9 mouse cellular contexts compared by ENCODE assay signal in genomic region chr14:123531271-123531670, GRCm38 (mm10).
DNase-seq lines count a peak whose midpoint lies in the region; ATAC-seq and TF ChIP-seq lines count a peak whose summit lies in the region.
"Had no signal": no experiment of that assay in that cellular context is flagged by ENCODE, and none has a peak within 500 bp of the region (broad histone marks: within the 10 kb centered on the region; RNA-seq: fewer than 3 reads in every experiment).

No protein-coding gene starts in this region.

- TF ChIP-seq EP300 in heart, adult 2 months (IDR thresholded peaks at IDR 0.05; ENCODE audit: insufficient read depth, low read depth, low read length), result no peak

- H3K4me2 ChIP-seq in heart, embryonic 12.5 days, result no peak overlapping the region
- no peak overlapping the region for H3K4me2 ChIP-seq in intestine, embryonic 16.5 days (ENCODE audit: low read depth, low read length)
- H3K4me2 ChIP-seq: liver, embryonic 15.5 days had no signal

- H3K9me3 ChIP-seq in heart, embryonic 12.5 days (replicated peaks), result no peaks in the 10 kb centered on the region
- no peaks in the 10 kb centered on the region for H3K9me3 ChIP-seq in hindbrain, embryonic 10.5 days
- H3K9me3 ChIP-seq in intestine, embryonic 16.5 days (ENCODE audit: control insufficient read depth, low read length), result no peaks in the 10 kb centered on the region
- H3K9me3 ChIP-seq: liver, embryonic 15.5 days had no signal

- no peaks in the 10 kb centered on the region for H3K27me3 ChIP-seq in heart, adult 2 months (ENCODE audit: control insufficient read depth, insufficient read depth, low read length)
- no peaks in the 10 kb centered on the region for H3K27me3 ChIP-seq in heart, embryonic 12.5 days (replicated peaks)
- no peaks in the 10 kb centered on the region for H3K27me3 ChIP-seq in hindbrain, embryonic 10.5 days (ENCODE audit: insufficient read depth, poor library complexity, severe bottlenecking)
- no peaks in the 10 kb centered on the region for H3K27me3 ChIP-seq in intestine, embryonic 16.5 days (replicated peaks; ENCODE audit: control insufficient read depth, insufficient read depth, low read length)
- H3K27me3 ChIP-seq: liver, embryonic 15.5 days had no signal

- intact Hi-C loops in heart, adult 2 months (cut with DNase I), result no loop called here

- WGBS in heart, adult 2 months, result 22% methylated on average over 1 of the region's 1 CpGs
- 30% methylated on average over 1 of the region's 1 CpGs for WGBS in heart, embryonic 12.5 days
- 17% methylated on average over 1 of the region's 1 CpGs for WGBS in hindbrain, embryonic 10.5 days
- 35% methylated on average over 1 of the region's 1 CpGs for WGBS in intestine, embryonic 16.5 days

- TF ChIP-seq POLR2A in heart, adult 2 months (IDR thresholded peaks at IDR 0.05; ENCODE audit: insufficient read depth, low read depth, low read length), result no peak

- DNase-seq in heart, adult 2 months, result peak; percentile 16 to 54
- DNase-seq in adipocyte (ENCODE audit: low spot score), result peak; percentile 62
- DNase-seq in gastrocnemius, postnatal 10 days, result peak; percentile 9
- DNase-seq in mesoderm, embryonic 11.5 days (ENCODE audit: low read depth, low spot score), result peak; percentile 6
- no peak for DNase-seq in hindbrain, embryonic 10.5 days (ENCODE audit: low spot score)
- DNase-seq in urinary bladder, postnatal 25 days (ENCODE audit: low spot score), result no peak

- no peaks in the 10 kb centered on the region for H3K36me3 ChIP-seq in heart, adult 2 months (ENCODE audit: control insufficient read depth, insufficient read depth, low read length)
- no peaks in the 10 kb centered on the region for H3K36me3 ChIP-seq in heart, embryonic 12.5 days
- no peaks in the 10 kb centered on the region for H3K36me3 ChIP-seq in hindbrain, embryonic 10.5 days
- no peaks in the 10 kb centered on the region for H3K36me3 ChIP-seq in intestine, embryonic 16.5 days (ENCODE audit: control insufficient read depth, insufficient read depth, low read length)
- H3K36me3 ChIP-seq: liver, embryonic 15.5 days had no signal

- no peak overlapping the region for H3K9ac ChIP-seq in heart, adult 2 months (ENCODE audit: low read depth, low read length)
- H3K9ac ChIP-seq in heart, embryonic 12.5 days, result no peak overlapping the region
- no peak overlapping the region for H3K9ac ChIP-seq in intestine, embryonic 16.5 days (ENCODE audit: low read depth, low read length)
- H3K9ac ChIP-seq: liver, embryonic 15.5 days had no signal

- no peak for TF ChIP-seq CTCF in heart, adult 2 months (IDR thresholded peaks at IDR 0.05)

- ATAC-seq in heart, embryonic 12.5 days (ENCODE audit: insufficient number of reproducible peaks, low FRiP score), result no peak
- ATAC-seq in intestine, embryonic 16.5 days, result no peak

- no peak overlapping the region for H3K4me3 ChIP-seq in heart, adult 2 months
- no peak overlapping the region for H3K4me3 ChIP-seq in heart, embryonic 12.5 days
- H3K4me3 ChIP-seq in hindbrain, embryonic 10.5 days, result no peak overlapping the region
- H3K4me3 ChIP-seq in intestine, embryonic 16.5 days (ENCODE audit: low read length), result no peak overlapping the region
- H3K4me3 ChIP-seq: liver, embryonic 15.5 days had no signal

- H3K4me1 ChIP-seq in heart, adult 2 months (ENCODE audit: control insufficient read depth, insufficient read depth, low read length), result peaks cover 2% of the 10 kb centered on the region; the same call in 1 of the 2 replicates
- H3K4me1 ChIP-seq in heart, embryonic 12.5 days (replicated peaks), result no peaks in the 10 kb centered on the region
- H3K4me1 ChIP-seq in hindbrain, embryonic 10.5 days (replicated peaks), result peaks cover 7% of the 10 kb centered on the region; the same call in 1 of the 2 replicates
- H3K4me1 ChIP-seq in intestine, embryonic 16.5 days (ENCODE audit: control insufficient read depth, insufficient read depth, low read length), result no peaks in the 10 kb centered on the region
- H3K4me1 ChIP-seq: liver, embryonic 15.5 days had no signal

- H3K27ac ChIP-seq in heart, adult 2 months, result peak overlapping the region; percentile 12
- no peak overlapping the region for H3K27ac ChIP-seq in heart, embryonic 12.5 days (ENCODE audit: poor library complexity, severe bottlenecking)
- H3K27ac ChIP-seq in hindbrain, embryonic 10.5 days, result no peak overlapping the region
- H3K27ac ChIP-seq in intestine, embryonic 16.5 days (ENCODE audit: low read length), result no peak overlapping the region
- H3K27ac ChIP-seq: liver, embryonic 15.5 days had no signal

- H3K79me2 ChIP-seq in heart, adult 2 months (replicated peaks; ENCODE audit: control insufficient read depth, insufficient read depth, low read length), result no peaks in the 10 kb centered on the region

Comparison
In these comparisons a context has a peak if more than half of its experiments do, and no peak if none do; other contexts are left out.
1. DNase-seq: peak in heart, adult 2 months (2 of 2), adipocyte (single experiment), gastrocnemius, postnatal 10 days (single experiment) and mesoderm, embryonic 11.5 days (single experiment); none in hindbrain, embryonic 10.5 days (single experiment) and urinary bladder, postnatal 25 days (single experiment).